Mouse (Mus musculus) lung, postnatal 25 days (tissue): ENCODE results near the gene Grm4.

Source experiments
- DNase-seq: peaks from one replicate; pipeline ENCODE4 v3.0.0; 2022; ENCODE audit warnings: low spot score

Grm4 gene

DNA sequence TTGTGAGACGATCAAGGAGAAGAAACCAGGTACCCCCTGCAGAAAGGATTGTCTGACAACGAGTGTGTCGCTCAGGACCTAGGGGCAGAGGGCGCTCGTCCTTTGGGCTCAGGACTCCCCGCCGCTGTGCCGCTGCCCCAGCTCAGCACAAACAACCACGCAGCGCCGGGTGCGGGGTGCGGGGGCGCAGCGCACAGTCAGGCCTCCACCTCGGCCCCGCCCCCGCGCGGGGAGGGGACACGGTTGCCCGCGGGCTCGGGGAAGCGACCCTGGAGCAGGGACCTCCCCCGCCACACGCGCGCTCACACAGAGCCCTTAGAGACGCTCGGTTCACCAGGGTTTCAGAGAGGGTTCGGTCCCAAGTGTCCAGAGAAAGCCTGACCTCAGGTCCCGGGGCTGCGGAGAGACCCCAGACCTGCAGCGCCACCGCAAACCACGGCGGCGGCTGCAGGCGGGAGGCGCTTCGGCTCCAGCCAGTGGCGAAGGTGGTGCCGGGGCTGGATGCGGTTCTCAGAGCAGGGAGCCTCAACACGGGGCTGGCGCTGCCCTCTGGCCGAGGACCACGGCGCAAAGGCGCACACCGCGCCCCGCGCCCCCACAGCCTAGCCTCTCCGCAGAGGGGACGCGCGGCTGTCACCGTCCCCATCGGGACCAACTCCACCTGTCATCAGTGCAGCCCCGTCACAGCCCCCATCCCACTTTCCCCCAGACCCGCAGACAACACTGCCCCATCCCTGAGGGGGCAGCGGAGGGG, 9.2 kb downstream of the Grm4 start:
- no peak for DNase-seq

DNA sequence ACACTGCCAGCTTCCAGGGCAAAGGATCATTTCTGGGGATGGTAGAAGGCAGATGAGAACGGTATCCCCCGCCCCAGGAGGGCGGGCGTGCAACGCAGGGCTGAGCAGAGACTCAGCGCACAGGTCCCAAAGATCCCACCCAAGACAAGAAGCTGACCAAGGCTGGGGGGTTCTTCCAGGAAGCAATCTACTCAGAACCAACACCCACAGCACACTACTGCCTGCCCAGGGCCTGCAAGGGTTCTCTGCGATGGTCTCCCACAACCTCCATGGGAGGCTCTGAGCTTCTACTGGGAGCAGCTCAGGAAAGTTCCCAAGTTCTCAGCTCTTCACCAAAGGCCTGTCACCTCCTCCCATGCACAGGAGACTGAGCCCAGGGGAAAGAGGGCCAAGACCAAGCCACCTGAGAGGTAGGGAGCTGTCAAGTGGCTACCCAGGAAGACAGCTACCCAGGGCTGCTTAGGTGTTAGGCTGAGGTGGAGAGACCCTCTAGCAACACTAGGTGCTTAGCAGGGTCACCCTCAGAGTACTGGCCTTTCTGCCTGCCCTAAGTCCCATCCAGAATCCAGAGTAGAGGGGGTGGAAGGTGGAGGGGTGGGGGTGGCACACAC, 10.0 kb downstream of the Grm4 start:
- DNase-seq, result no peak

DNA sequence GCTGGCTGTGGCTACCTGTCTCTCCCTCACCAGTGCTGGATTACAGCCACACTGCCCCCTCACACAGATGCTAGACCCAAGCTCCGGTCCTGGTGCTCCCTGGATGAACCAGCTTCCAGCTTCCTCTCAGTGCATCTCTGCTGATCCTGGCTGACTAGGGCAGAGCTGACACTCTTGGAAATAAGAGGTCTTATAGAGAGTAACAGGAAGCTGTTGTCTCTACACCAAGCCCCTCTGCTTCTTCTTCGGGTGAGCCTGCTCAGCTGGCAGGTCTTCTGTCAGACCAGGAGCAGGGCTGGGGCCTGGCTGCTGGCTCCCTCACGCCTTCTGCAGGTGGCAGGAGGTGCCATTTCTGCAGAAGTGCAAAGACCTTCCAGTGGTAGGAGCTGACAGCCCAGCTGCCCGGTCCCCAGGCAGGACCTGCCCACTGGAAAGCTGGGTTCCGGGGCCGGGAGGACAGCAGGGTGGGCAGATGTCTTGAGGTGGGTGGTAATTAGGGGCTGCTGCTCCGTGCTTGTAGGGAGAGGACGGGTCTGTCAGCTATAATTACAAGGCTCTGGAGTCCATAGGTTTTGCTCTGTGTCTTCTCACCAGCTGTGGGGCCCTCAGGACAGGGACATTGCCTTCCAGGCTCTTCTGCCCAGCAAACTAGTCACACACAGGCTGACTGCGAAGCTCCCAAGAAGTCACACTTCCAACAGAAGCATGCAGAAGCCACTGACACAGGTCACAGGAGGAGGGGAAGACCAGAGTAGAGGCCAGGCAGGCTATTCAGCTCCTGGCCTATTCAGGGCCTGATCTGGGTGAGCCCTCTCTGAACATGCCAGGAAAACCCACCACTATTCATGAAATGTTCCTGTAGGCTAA, 10.7 kb downstream of the Grm4 start:
- no peak for DNase-seq

DNA sequence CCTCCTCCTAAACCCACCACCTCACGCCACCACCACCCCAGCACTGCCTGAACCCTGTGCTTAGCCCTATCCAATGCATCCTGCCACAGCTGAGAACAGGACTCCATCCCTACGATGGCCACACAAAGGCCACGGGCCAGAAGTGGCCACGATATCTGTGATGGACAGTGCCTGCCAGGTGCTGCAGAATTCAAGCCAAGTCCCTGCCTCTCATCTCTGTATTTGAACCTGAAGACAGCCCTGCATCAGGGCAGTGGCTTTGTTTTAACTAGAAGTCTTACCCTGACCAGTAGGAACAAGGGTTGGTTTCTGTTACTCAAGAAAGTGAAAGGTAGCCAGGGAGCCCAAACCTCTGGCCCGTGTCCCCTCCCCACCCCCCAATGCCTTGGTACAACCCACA, 12.1 kb downstream of the Grm4 start:
- DNase-seq, result no peak

DNA sequence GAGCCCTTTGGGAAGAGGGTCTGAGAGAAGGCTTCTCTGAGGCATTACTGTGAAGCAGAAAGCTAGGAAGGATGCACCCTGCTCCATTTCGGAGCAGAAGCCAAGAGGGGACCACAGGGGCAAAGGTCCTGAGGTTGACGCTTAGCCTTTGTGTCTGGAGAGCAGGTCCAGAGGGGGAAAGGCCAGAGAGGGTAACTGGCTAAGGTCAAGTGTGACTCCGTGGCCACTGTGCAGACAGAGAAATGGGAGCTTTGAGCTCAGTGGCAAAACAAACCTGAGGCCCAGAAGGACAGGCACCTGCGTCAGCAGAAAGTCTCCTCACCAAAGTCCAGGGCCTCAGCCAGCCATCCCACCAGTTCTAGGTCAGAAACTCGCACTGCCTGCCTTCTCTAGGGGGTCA, 12.7 kb downstream of the Grm4 start:
- no peak for DNase-seq

DNA sequence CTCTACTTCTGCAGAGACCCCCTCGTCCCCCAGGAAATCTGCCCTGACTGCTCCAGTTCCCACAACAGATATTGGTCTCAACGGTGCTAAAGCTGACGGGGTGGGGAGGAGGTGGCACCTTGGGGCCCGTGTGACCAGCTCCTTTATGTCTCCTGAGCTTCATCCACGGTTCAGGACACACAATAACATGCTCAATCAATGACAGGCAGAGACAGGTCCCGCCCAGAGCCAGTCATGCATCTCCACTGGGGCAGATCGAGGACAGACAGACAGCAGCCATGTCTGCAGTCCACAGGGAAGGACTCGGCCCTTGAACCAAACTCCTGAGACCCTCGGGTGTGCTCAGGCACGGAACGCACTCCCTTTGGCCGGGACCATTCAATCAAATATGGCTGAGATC, 13.2 kb downstream of the Grm4 start:
- no peak for DNase-seq

DNA sequence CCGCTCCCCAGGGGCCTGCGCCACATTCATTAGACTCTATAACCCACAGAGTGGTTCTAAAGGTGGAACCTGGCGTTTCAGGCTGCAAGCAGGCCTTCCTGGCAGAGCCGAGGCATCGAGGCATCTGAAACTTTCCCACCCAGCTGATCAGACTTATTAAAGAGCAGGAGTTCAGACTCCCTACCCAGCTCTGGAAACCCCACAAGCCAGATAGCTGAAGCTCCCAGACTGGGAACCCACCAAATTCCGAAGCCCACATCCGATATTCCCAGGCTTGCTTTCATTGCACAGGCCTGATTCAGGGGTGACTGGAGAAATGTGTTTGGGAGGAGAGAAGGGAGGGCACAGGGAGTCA, 13.6 kb downstream of the Grm4 start:
- no peak for DNase-seq

DNA sequence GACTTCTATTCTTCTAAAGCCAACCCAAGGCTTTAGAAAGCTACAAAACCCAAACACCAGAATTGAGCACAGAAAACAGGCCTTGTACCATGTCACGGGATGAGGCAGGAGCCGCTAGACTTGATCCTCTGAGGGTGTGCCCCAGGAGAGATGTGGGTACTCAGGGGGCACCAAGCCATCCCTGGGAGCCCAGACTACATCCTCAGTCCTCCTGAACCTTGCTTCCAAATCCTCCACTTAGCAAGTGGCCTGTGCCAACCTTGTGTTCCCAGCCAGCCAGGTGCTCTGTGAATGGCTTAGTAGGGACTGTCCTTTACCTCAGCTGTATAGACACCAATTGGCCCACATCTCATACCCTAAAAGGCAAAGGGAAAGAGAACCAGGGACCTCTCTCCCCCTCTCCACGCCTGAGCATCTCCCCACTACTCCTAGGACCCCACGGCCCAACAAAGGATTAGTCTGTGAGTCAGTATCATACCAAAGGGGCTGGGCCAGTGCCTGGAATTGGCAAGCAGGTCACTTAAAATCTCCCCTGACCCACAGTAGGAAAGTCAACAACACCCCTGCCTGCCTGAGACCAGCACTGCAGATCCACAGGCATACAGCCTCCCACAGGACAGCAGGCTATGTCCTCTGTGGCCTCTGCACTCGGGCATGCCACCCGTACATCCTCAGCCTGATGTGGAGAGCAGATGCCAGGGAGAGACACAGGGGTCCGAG, 14.2 kb downstream of the Grm4 start:
- DNase-seq, result no peak

DNA sequence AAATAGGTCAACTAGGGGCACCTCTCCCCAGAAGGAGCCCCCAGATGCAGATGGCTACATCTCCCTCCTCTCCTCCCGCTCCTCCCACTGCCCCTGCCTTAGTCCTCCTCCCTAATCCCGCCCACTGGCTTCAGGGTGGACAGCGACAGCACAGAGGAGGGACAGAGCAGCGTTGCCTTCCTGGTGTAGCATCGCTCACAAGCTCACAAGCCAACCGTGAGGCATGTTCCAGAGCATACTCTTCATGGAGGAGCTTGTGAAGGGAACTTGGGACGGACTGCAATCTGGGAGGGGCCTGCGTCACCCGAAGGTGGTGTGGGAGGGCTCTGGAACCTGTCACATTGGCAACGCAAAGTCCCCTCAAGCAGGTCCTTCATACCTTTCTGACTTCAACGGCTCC, 14.8 kb downstream of the Grm4 start:
- no peak for DNase-seq

DNA sequence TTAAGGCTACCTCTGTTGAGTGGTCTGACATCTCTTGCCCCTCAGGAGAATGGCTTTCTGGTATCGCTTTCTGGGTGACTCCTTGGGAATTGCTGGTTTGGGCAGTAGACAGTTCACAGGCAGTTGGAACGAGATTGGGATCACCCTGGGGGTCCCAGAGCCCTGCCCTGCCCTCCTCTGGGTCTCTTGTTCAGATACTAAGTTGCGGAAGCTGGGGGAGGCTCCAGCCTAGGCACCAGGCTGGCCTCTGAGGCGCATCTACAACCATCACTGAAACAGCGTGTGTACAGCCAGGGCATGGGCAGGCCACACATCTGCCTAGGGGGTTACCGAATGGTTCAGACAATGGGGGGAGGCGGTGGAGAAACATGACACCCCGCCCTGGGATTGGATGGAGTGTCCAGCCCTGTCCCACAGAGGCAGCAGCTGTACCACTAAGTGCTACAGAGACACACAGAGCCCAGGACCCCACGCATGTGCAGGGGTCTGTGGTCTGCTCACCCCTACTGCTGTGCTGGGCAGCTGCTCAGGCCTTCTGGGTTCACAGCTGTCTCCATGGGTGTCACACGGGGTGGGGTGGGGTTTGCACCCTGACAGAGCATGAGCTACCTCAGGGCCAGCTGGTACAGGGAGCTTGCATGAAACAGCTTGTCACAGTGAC, 15.9 kb downstream of the Grm4 start:
- no peak for DNase-seq

DNA sequence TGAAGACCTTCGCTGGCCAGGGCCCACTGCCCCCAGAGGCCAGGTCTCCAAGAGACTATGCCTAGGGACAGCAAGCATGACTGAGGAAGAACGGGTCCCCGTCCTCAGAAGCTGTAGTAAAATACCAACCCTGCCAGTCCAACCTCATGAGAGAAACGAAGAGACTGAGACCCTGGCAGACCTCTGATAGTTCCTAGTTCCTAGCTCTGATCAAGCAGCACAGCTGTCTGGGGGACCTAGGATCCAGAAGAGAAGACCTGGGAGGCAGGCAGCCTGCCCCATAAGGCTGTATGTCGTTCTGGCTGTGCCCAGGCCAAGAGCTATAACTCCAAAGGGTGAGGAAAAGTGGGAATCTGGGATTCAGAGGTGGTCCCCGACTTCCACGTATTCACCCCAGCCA, 17.3 kb downstream of the Grm4 start:
- DNase-seq, result no peak

DNA sequence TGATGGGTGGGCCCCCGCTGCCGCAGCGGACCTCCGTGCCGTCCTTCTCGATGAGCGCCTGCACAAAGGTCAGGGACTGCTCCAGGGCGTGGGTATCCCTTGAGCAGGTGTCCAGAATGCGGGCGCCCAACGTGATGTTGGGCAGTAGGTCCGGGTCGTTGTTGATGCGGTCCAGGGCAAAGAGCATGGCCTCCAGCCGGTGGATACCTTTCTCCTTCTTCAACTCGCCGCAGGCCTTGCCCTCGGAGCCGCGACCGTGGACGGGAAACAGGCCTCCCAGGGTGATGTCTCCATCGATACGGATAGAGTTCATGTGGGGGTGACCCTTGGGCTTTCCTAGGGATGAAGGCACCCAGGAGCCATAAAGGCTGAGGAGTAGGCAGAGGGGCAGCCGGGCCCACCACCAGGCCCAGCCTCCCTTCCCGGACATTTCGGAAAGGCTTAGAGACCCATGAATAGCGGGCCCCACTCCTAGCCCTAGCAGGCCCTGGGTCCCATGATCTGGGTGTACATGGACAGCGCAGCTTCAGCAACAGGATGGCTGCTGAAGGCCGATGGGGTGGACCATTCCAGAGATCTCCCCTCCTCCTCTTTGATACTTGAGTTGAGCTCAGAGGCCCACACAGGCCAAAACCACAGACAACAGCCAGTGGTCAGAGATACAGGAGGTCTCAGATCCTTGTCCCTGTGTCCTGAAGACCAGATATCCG, 18.3 kb downstream of the Grm4 start:
- no peak for DNase-seq

DNA sequence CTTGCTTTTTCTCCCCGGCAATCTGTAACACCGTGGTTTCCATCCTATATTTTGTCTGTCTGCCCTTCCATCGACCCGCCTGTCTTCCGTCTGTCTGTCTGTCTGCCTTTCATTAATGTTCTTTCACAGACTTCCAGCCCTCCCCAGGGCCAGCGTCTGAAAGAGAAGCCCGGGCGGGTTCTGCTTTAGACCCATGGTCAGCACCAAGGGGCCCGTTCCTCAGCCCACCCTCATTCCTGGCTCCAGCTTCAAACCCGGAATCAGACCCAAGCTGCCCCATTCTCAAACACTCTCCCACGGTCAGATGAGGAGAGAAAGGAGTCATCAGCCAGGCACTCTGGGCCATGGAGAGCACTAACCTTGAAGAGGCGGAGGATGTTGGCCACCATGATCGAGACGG, 18.9 kb downstream of the Grm4 start:
- no peak for DNase-seq

DNA sequence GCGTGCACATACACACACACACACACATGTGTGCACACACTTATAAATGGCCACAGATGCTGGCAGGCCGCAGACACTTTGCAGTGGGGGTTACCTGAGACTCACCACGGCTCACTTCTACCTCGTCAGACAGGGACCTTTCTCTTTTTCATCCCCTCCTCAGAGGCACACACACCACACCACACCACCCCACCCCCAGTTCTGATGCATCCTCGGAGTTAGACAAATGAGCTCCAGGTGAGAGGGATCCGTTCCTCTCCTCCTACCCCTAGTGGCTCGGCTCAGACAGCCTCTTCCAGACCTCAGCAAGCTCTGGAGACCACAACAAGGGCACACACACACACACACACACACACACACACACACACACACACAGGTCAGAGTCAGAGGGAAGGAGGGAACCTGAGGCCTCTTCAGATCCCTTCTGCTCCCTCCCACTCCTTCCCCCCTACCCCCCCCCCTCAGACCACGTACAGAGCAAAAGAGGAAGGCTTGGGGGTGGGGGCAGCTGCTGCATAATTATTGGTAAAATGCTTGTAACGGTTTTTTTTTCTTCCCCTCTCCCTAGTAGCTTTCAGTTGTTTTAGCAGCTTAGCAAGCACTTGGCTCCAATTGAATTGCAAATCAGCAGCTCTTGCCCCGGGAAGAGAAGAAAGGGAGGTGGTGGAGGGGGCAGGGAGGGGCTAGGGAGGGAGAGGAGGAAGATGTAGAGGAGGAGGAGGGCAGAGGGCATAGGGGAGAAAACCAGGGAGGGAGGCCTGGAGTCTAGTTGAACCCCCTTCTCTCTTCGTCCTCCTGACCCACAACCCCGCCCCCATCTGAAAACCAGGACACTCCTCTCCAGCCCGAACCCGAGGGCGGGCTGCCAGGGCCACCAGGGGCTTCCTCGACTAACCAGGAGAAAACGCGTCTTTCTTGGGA, 19.6 kb downstream of the Grm4 start:
- no peak for DNase-seq

DNA sequence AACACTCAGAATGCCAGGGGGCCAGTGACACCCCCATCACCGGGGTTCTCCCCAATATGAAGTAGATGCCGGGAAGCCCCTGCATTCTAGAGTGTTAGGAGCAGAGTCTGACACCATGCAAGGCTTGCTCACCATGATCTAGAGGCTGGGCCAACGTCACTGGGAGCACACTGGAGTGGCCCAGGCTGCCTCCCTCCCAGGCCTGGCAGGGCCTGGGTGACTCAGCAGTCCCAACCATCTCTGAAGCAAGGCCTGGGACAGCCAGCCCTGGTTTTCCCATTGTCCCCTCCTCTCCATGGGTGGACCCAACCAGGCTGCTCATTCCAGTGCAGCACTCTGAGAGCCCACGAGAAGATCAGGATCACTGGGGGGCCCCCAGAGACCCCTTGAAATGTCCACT, 20.4 kb downstream of the Grm4 start:
- DNase-seq, result no peak

DNA sequence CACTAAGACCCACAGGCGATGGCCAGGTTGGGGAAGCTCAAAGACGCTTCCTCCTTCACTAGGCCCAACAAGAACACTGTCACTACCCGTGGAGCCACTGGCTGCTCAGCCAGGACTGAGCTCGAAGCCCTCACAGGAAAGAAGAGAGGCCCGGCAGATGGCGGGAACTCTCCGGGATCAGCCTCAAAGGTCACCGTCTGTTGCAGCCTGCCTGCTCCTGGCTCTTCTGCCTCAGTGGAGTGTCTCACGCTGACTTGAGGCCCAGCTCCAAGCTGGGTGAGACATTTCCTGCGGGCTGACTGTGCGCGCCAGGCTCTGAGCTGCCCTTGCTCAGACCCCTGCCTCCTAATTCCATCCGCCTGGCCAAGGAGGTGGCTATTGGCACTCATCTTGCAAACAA, 22.1 kb downstream of the Grm4 start:
- no peak for DNase-seq

DNA sequence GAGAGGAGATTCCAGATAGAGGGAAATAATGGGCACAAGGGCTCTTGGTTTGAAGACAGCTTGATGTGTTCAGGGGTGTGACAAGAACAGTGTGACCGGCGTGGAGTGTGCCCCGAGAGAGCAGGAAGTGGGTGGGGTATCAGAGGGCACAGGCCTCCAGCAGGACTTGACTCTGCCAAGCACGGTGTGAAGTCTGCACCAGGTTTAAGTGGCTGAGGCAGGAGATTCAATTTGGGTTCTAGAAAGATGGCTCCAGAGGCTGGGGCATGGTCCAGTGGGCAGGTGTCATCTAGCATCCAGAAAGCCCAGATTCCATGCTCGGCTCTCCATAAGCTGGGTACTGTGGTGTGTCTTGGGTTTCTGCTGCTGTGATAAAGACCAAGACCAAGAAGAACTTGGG, 23.4 kb downstream of the Grm4 start:
- no peak for DNase-seq

DNA sequence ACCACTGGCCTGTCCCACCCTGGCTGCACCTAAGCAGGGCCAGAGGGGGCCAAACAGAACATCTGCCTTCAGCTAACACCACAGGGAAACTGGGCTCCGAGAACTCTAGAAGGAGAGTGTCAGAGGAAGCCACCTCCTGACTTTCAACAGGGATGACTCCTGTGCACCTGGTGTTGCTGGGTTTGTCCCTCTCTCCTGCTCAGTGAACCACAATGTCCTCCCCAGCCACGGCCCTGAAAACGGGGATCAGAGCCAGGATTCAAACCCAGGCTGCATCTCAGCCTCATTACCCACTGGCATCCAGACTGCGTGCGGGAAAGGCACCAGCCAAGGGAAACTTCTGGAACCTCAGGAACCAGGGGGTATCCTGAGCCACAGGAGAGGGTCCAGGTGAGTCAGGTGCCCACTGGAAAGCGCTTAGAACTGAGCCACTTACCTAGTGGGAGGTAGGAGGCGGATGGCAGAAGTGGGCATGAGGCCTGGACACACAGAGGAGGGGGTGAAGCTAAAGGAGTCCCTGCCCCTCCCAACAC, 26.1 kb downstream of the Grm4 start:
- no peak for DNase-seq

DNA sequence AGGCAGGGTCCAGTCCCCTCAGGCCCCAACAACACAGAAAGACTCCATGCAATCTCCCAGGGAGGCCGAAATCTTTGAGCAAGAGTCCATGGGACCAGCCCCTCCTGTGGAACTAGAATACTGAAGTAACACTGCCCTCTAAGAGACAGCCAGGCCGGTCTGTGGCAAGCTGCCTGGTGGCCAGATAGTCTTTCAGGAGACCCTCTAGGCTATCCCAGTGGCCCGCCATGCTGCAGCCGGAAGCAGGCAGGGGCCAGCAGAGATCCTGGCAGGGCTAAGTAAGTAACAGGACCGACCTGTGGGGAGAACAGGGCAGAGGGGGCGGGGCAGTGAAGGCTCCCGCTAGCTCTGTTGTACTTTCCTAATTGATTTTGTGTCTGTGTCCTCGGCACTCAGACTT, 27.2 kb downstream of the Grm4 start:
- DNase-seq, result no peak

DNA sequence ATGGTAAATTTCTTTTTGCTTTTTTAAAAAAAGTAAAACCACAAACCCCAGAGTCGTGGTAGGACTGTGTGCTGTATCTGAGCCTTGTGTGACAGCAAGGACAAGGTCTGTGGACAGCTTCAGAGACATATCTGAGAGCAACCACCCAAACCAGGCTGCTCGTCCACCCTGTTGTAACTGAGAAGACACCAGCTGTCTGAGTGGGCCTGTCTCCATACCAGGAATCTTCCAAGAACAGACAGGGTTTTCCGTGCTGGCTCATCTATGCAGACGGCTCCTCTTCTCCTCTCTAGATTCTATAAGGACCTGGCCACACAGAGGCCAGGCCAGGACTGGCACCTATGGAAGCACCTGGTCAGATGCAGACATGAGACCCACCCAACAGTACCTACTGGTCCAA, 27.8 kb downstream of the Grm4 start:
- no peak for DNase-seq
